Mouse (Mus musculus): ENCODE measurements around the gene Inafm1. TPM values are rescaled to one million over a fixed set of nuclear protein-coding genes. Genes with fewer than 3 reads are reported as not detected.

The Inafm1 gene
- total and polyA plus RNA-seq, 3 experiments, result 50.7 to 87.6 TPM; not detected in 1

GRCm38 (mm10) chr7:16250687-16251086 lies 22.7 kb downstream of the Inafm1 start:
- peaks cover 0 to 2% of the 10 kb centered on the region in 2 experiments; a peak in 1 of 4 replicates for H3K36me3 ChIP-seq (ENCODE audit: control insufficient read depth in 1 of 2, insufficient read depth in 2 of 2, low read length in 2 of 2)
- H3K4me1 ChIP-seq (ENCODE audit: control insufficient read depth in 1 of 2, insufficient read depth in 2 of 2, low read length in 2 of 2), result peaks cover 0 to 2% of the 10 kb centered on the region in 2 experiments; a peak in 1 of 4 replicates
- no peaks in the 10 kb centered on the region for H3K9me3 ChIP-seq (replicated peaks; ENCODE audit: insufficient read depth, low read length)
- no peak overlapping the region for H3K27ac ChIP-seq (ENCODE audit: control insufficient read depth, low read depth, low read length)
- no peaks in the 10 kb centered on the region for H3K79me2 ChIP-seq (ENCODE audit: control insufficient read depth, insufficient read depth, low read length, poor library complexity)
- peaks cover 2 to 3% of the 10 kb centered on the region in 2 experiments; a peak in 3 of 4 replicates for H3K27me3 ChIP-seq (ENCODE audit: control insufficient read depth in 1 of 2, insufficient read depth in 2 of 2, low read length in 2 of 2)
- H3K4me3 ChIP-seq (ENCODE audit: control insufficient read depth in 1 of 2, insufficient read depth in 1 of 2, low read depth in 2 of 2, low read length in 2 of 2), result no peak overlapping the region
- no peak for DNase-seq (ENCODE audit: low read depth, low spot score)
- H3K9ac ChIP-seq (ENCODE audit: control insufficient read depth, low read depth, low read length, poor library complexity, severe bottlenecking), result no peak overlapping the region
- TF ChIP-seq ZNF384 (IDR thresholded peaks at IDR 0.05; ENCODE audit: low read depth, low read length) (no peak), BHLHE40 (IDR thresholded peaks at IDR 0.05; ENCODE audit: borderline replicate concordance, low read depth, low read length) (no peak), HCFC1 (IDR thresholded peaks at IDR 0.05; ENCODE audit: low read depth, low read length) (no peak), EP300 (IDR thresholded peaks at IDR 0.05; ENCODE audit: low read depth in 1 of 2, low read length in 2 of 2) (no peak), MAFK (IDR thresholded peaks at IDR 0.05; ENCODE audit: borderline replicate concordance, low read depth, low read length) (no peak), ETS1 (IDR thresholded peaks at IDR 0.05; ENCODE audit: low read depth, low read length) (no peak), GATA1 (IDR thresholded peaks at IDR 0.05; ENCODE audit: low read depth, low read length) (no peak), TBP (IDR thresholded peaks at IDR 0.05; ENCODE audit: low read depth, low read length) (no peak), UBTF (IDR thresholded peaks at IDR 0.05; ENCODE audit: borderline replicate concordance, insufficient read depth, low read depth, low read length) (no peak), E2F4 (IDR thresholded peaks at IDR 0.05; ENCODE audit: borderline replicate concordance, low read depth, low read length) (no peak), TCF12 (IDR thresholded peaks at IDR 0.05; ENCODE audit: low read depth, low read length) (no peak), ZMIZ1 (IDR thresholded peaks at IDR 0.05; ENCODE audit: low read depth, low read length) (no peak), MEF2A (IDR thresholded peaks at IDR 0.05; ENCODE audit: extremely low read depth, insufficient replicate concordance, low read depth, low read length, poor library complexity, severe bottlenecking) (no peak)

- Histone ChIP-seq H3K27me3 (ENCODE audit: control insufficient read depth in 1 of 2, insufficient read depth in 2 of 2, low read length in 2 of 2) (peaks cover 0 to 3% of the 10 kb centered on the region in 2 experiments; a peak in 3 of 4 replicates), H3K4me3 (ENCODE audit: control insufficient read depth in 1 of 2, insufficient read depth in 1 of 2, low read depth in 2 of 2, low read length in 2 of 2) (no peak overlapping the region), H3K9me3 (replicated peaks; ENCODE audit: insufficient read depth, low read length) (no peaks in the 10 kb centered on the region), H3K4me1 (ENCODE audit: control insufficient read depth in 1 of 2, insufficient read depth in 2 of 2, low read length in 2 of 2) (peaks cover 0 to 10% of the 10 kb centered on the region in 2 experiments; a peak in 3 of 4 replicates), H3K79me2 (ENCODE audit: control insufficient read depth, insufficient read depth, low read length, poor library complexity) (no peaks in the 10 kb centered on the region), H3K36me3 (ENCODE audit: control insufficient read depth in 1 of 2, insufficient read depth in 2 of 2, low read length in 2 of 2) (peaks cover 0 to 5% of the 10 kb centered on the region in 2 experiments; a peak in 2 of 4 replicates), H3K9ac (ENCODE audit: control insufficient read depth, low read depth, low read length, poor library complexity, severe bottlenecking) (no peak overlapping the region), H3K27ac (ENCODE audit: control insufficient read depth, low read depth, low read length) (no peak overlapping the region)
- no peak for DNase-seq (ENCODE audit: low read depth, low spot score)
- no peak for TF ChIP-seq ZNF384 (IDR thresholded peaks at IDR 0.05; ENCODE audit: low read depth, low read length)
- TF ChIP-seq USF2 (IDR thresholded peaks at IDR 0.05; ENCODE audit: borderline replicate concordance in 1 of 2, insufficient read depth in 1 of 2, low read depth in 1 of 2, low read length in 2 of 2), result no peak
- TF ChIP-seq ELF1 (IDR thresholded peaks at IDR 0.05; ENCODE audit: low read depth, low read length), result no peak
- no peak for TF ChIP-seq BHLHE40 (IDR thresholded peaks at IDR 0.05; ENCODE audit: borderline replicate concordance, low read depth, low read length)
These were observed 27.5 kb downstream of the Inafm1 start for GRCm38 (mm10) chr7:16245958-16246357.

Measured in MEL (cell line).